Mouse (Mus musculus) hindbrain, postnatal 0 days (tissue): ENCODE measurements around the gene Lnx2. TPM values are rescaled to one million over a fixed set of nuclear protein-coding genes. Genes with fewer than 3 reads are reported as not detected.

ENCODE experiments used
- ATAC-seq: fragments of 200-750 bp; cut with Nextera tagmentation; 2 replicates; pipeline ENCODE4 v1.8.0; 2017; ENCODE audit warnings: mild to moderate bottlenecking, moderate TSS enrichment, moderate library complexity
- DNase-seq: peaks from one replicate; pipeline ENCODE4 v3.0.0-alpha.2; 2015; ENCODE audit warnings: low spot score
- H3K27ac ChIP-seq: fragments of 300-500 bp; sonication (generic); 2 replicates; pipeline ENCODE4 v1.5.1; 2014; ENCODE audit warnings: mild to moderate bottlenecking
- H3K27me3 ChIP-seq: fragments of 300-500 bp; sonication (generic); 2 replicates; pipeline ENCODE4 v1.6.1; 2014; ENCODE audit warnings: low read length, mixed read lengths; ENCODE audit not compliant: insufficient read depth
- H3K36me3 ChIP-seq: fragments of 300-500 bp; sonication (generic); 2 replicates; pipeline ENCODE4 v1.6.1; 2014; ENCODE audit warnings: low read length, mixed read lengths; ENCODE audit not compliant: insufficient read depth
- H3K4me1 ChIP-seq: fragments of 300-500 bp; sonication (generic); 2 replicates; pipeline ENCODE4 v1.6.1; 2014; ENCODE audit warnings: antibody characterized with exemption, low read length, mixed read lengths; ENCODE audit not compliant: insufficient read depth
- H3K4me2 ChIP-seq: fragments of 300-500 bp; sonication (generic); 2 replicates; pipeline ENCODE4 v1.6.1; 2014; ENCODE audit warnings: low read depth, mild to moderate bottlenecking, low read length, moderate library complexity, mixed read lengths
- H3K4me3 ChIP-seq: fragments of 300-500 bp; sonication (generic); 2 replicates; pipeline ENCODE4 v1.5.1; 2014; ENCODE audit warnings: low read length
- H3K9ac ChIP-seq: fragments of 300-500 bp; sonication (generic); replicated peaks from 2 replicates; pipeline ENCODE4 v1.6.1; 2014; ENCODE audit warnings: mild to moderate bottlenecking, low read length, moderate library complexity, mixed read lengths
- H3K9me3 ChIP-seq: fragments of 300-500 bp; sonication (generic); 2 replicates; pipeline ENCODE4 v1.6.1; 2016; ENCODE audit warnings: low read length, mixed read lengths
- CTCF ChIP-seq: IDR thresholded peaks from 2 replicates; pipeline ENCODE4 v1.5.1; 2016; ENCODE audit warnings: antibody characterized with exemption, control low read depth, low read depth
- WGBS: fragments of 180-500 bp; shearing (Covaris S2); extraction: QIAGEN DNeasy Blood & Tissue Kit; methylation state at CpG from one replicate; pipeline ENCODE4 v1.1.7; 2014; 5-methylcytosine and 5-hydroxymethylcytosine counted together
- polyA plus RNA-seq: library from polyadenylated mRNA; unstranded; fragments of >200 nt; fragmentation: Nextera tagmentation; extraction: Ambion mirVana; gene quantifications from 2 replicates; pipeline ENCODE4 v1.2.1, GENCODE M21; 2015
- total RNA-seq: library from RNA; depleted of rRNA; stranded (reverse); fragments of >200 nt; gene quantifications from 2 replicates; pipeline ENCODE4 v1.2.3, GENCODE M21; 2014; rRNA removed

The Lnx2 gene
- total RNA-seq (7.4 and 9.7 TPM in 2 replicates), polyA plus RNA-seq (3.0 and 3.3 TPM in 2 replicates)

DNA sequence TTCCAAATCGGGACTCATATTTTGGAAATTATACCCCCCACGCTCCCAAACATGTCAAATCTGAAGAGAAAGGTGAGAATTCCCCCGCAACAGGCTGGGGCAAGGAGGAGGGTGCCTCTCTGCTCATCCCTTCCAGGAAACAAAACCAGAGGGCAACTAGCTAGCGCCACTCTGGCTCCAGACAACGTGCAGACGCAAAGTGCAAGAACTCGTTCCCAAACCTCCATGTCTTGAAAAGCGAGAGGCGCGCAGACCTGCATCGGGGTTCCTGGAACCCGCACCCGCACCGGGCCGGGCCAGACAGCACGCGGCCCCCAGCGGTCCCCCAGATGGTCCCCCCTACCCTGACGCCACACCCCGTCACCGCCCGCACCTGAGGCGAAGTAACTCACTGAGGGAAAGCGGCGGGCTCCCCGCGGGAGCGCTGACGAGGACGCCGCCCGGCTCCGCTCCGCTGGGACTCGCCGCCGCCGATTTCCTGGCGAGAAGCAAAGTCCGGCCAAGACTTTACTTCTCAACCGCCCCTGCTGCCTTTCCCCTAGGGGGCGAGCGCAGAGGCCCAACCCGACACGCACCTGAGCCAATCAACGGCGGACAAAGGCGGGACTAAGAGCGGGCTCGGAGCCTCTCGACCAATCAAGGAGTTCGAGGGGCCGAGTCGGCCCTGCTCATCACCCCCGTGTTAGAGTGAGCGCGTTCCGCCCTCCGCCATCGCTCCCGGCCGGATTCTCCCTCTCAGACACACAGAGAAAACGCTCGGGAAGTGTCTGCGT is at the start of gene Lnx2:
Gene Lnx2 (minus strand): TSS at position 561 of the 773 bp plus-strand sequence.
- under 1% methylated on average over 65 of the region's 65 CpGs for WGBS
- H3K4me1 ChIP-seq, result 0 out of 2 replicates have a peak, but pooled peaks cover 7% of the 10 kb centered on the region
- peak within 1 kb of the TSS; percentile 65 for H3K4me3 ChIP-seq
- peak; percentile 99 for DNase-seq
- H3K4me2 ChIP-seq, result peak within 1 kb of the TSS; percentile 93
- H3K9ac ChIP-seq, result peak within 1 kb of the TSS; percentile 59
- H3K27me3 ChIP-seq, result no peaks in the 10 kb centered on the region
- ATAC-seq, result peak; percentile 99
- no peaks in the 10 kb centered on the region for H3K9me3 ChIP-seq
- peak; percentile 70 for TF ChIP-seq CTCF
- peak within 1 kb of the TSS; percentile 60 for H3K27ac ChIP-seq
- H3K36me3 ChIP-seq, result no peaks in the 10 kb centered on the region

DNA sequence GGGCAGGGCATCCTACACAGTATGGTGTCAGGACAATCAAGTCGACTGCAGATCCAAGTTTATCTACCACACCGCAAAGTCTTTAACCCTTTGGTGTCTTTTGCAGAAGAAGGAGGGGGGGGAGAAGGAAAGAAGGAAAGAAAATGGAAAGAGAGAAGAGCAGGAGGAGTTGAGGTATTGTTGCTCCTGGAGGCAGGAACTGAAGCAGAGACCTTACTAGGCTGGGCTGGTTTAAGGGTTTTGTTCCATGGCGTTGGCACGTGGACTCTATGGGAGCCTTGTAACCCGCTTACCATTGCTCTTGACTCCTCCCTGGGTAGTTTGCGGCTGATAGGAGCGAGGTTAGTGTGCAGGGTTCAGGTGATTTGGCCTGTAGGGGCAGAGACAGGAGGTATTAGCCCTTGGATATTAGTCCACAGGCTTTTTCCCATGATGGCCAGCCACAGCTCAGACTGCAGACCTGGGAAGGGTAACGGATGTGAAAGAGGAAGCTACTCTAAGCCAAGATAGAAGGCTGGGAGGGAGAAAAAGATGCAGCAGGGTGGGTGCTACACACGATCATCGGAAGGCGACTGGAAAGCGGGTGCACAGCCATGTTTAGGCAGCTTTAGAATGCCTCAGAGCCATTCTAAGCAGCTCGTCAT is 49.3 kb upstream of the Lnx2 start:
- Histone ChIP-seq H3K4me1 (no peaks in the 10 kb centered on the region), H3K4me2 (no peak overlapping the region), H3K36me3 (no peaks in the 10 kb centered on the region), H3K9me3 (peaks cover 4% of the 10 kb centered on the region; the same call in 1 of the 2 replicates), H3K27me3 (no peaks in the 10 kb centered on the region), H3K4me3 (no peak overlapping the region), H3K9ac (no peak overlapping the region), H3K27ac (no peak overlapping the region)
- no peak for TF ChIP-seq CTCF
- ATAC-seq (no peak), DNase-seq (no peak)
- 89% methylated on average over 13 of the region's 13 CpGs for WGBS

DNA sequence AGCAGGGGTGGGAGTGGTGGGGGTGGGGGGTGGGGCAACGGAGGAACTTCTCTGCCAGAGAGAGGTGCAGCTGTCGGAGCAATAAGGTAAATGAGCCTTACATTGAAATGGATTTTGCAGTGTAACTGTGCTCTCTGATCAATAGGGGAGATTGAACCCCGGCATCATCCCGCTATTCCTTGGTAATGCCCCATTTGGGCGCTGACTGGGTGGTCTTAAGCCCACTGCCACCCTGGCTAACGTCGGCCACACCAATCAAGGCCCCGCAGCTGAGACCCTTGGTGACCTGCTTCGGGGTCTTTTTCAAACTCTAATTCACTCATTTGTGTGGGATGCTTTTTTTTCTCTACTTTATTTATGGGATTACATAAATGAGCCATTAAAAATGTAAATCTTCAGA is 48.4 kb upstream of the Lnx2 start:
- TF ChIP-seq CTCF, result no peak
- peaks cover 4% of the 10 kb centered on the region; the same call in 1 of the 2 replicates for H3K9me3 ChIP-seq
- H3K4me3 ChIP-seq, result no peak overlapping the region
- no peaks in the 10 kb centered on the region for H3K4me1 ChIP-seq
- H3K36me3 ChIP-seq, result no peaks in the 10 kb centered on the region
- H3K4me2 ChIP-seq, result no peak overlapping the region
- 54% methylated on average over 9 of the region's 9 CpGs for WGBS
- ATAC-seq, result no peak
- H3K27ac ChIP-seq, result no peak overlapping the region
- DNase-seq, result no peak
- no peak overlapping the region for H3K9ac ChIP-seq
- no peaks in the 10 kb centered on the region for H3K27me3 ChIP-seq

DNA sequence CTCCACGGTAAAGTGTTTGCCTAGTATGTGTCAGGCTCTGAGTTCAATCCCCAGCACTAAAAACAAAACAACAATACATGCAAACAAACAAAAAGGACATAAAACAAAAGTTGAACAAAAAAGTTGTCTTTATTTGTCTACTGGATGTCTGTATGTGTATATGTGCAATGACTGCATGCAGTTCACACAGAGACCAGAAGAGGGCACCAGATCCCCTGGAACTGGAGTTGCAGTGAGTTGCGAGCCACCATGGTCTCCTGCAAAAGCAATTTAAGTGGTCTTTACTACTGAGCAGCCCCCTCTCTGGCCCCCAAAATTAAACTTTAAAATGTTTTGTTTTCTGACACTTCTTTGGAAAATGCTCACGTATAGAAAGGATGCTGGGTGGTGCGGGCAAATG is 44.8 kb upstream of the Lnx2 start:
- Histone ChIP-seq H3K36me3 (no peaks in the 10 kb centered on the region), H3K4me3 (no peak overlapping the region), H3K9me3 (peaks cover 4% of the 10 kb centered on the region; the same call in 1 of the 2 replicates), H3K4me2 (no peak overlapping the region), H3K9ac (no peak overlapping the region), H3K27ac (no peak overlapping the region), H3K27me3 (no peaks in the 10 kb centered on the region), H3K4me1 (no peaks in the 10 kb centered on the region)
- TF ChIP-seq CTCF, result peak; percentile 47
- no peak for DNase-seq
- ATAC-seq, result no peak
- 94% methylated on average over 4 of the region's 4 CpGs for WGBS

DNA sequence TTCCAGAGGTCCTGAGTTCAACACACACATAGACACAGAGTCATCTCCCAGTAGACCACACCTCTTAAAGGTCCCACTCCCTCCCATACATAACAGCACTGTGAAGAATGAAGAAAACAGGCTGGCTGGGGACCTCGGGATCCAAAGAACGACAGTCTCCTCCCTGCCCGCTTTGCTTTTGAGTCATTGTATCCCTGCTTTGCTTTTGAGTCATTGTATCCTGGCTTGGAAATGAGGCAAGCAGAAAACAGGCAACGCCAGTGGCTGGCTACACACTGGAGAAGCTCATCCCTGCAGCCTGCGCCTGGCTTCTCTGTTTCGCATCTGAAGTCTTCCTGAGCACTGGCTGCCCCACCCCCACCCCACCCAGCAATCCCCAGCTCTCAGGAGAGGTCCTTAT is 40.6 kb upstream of the Lnx2 start:
- peaks cover 4% of the 10 kb centered on the region; the same call in 1 of the 2 replicates for H3K9me3 ChIP-seq
- no peak for ATAC-seq
- TF ChIP-seq CTCF, result no peak
- no peaks in the 10 kb centered on the region; the same call in 1 of the 2 replicates for H3K36me3 ChIP-seq
- no peak overlapping the region for H3K4me3 ChIP-seq
- no peak overlapping the region for H3K4me2 ChIP-seq
- no peak overlapping the region for H3K9ac ChIP-seq
- H3K27me3 ChIP-seq, result no peaks in the 10 kb centered on the region
- no peak overlapping the region for H3K27ac ChIP-seq
- DNase-seq, result no peak
- H3K4me1 ChIP-seq, result no peaks in the 10 kb centered on the region
- 17% methylated on average over 6 of the region's 6 CpGs for WGBS

DNA sequence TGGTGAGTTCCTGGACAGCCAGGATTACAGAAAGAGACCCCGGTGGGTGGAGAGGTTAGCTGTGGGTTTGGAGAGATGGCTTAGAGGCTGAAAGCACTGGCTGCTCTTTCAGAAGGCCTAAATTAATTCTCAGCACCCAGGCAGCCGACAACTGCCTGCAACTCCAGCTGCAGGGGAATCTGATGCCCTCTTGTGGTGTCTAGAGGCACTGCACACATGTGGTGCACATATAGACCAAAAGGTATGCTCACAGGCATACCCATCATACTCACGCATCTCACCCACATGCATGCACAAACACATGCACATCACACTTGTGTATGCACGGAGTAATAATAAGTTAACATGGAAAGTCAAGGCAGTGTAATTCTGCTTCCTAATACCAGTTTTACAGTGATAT is 39.2 kb upstream of the Lnx2 start:
- 92% methylated on average over 4 of the region's 4 CpGs for WGBS

DNA sequence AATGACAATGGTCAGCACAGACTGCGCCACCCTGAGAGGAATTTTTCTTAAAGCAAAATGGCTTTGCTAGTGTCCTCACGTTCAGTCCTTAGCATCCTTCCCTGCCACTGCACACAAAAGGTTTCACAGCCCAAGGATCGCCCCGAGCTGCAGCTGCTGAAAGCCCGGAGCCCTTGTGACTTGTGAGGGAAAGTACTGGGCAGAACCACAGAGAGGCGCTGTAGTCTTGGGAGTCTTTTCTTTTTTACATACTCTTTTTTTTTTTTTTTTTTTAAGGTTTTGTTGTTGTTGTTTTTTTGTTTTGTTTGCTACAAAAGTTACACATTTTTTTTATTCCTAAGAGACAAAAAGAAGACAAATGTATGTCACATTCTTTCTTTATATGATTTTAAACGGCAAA is 38.4 kb upstream of the Lnx2 start:
- H3K4me1 ChIP-seq, result no peaks in the 10 kb centered on the region
- no peak for ATAC-seq
- WGBS, result 69% methylated on average over 7 of the region's 7 CpGs
- no peak overlapping the region for H3K9ac ChIP-seq
- no peak overlapping the region for H3K4me2 ChIP-seq
- H3K27me3 ChIP-seq, result no peaks in the 10 kb centered on the region
- TF ChIP-seq CTCF, result peak; percentile 24; the same call in 1 of the 2 replicates
- no peak overlapping the region for H3K27ac ChIP-seq
- DNase-seq, result no peak
- H3K36me3 ChIP-seq, result no peaks in the 10 kb centered on the region; the same call in 1 of the 2 replicates
- no peaks in the 10 kb centered on the region for H3K9me3 ChIP-seq
- H3K4me3 ChIP-seq, result no peak overlapping the region

More for the DNA sequence above, 39.2 kb upstream of the Lnx2 start:
- H3K36me3 ChIP-seq, result no peaks in the 10 kb centered on the region; the same call in 1 of the 2 replicates
- no peak overlapping the region for H3K4me3 ChIP-seq
- no peak overlapping the region for H3K9ac ChIP-seq
- ATAC-seq (no peak), DNase-seq (no peak)
- no peaks in the 10 kb centered on the region for H3K4me1 ChIP-seq
- H3K27ac ChIP-seq, result no peak overlapping the region
- no peaks in the 10 kb centered on the region for H3K27me3 ChIP-seq
- no peaks in the 10 kb centered on the region for H3K9me3 ChIP-seq
- TF ChIP-seq CTCF, result peak; percentile 48
- no peak overlapping the region for H3K4me2 ChIP-seq
